Mouse (Mus musculus): ENCODE measurements around the gene Arhgef3. TPM values are rescaled to one million over a fixed set of nuclear protein-coding genes. Genes with fewer than 3 reads are reported as not detected.

Arhgef3 gene
- polyA plus RNA-seq, 2 experiments: 2.6 to 5.4 TPM

DNA sequence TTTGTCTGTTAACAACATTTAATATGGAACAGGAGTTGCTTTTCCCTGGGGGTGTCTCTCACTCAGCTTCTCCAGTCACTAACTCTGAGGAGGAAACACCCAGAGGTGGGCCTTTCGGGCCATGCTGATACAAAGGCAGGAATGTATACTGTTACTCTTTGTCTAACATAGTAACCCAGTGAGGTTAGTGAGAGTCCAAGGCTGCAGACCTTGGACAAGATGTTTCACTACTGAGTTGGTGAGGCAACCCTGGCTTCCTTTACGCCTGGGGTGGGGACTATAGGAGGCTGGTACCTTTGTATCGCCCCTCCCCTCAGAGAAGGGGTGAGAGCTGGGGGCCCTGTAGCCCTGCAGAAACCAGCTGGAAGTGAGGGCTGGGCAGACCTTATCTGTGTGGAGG, 7.9 kb downstream of the Arhgef3 start:
- Histone ChIP-seq H3K4me3 (ENCODE audit: insufficient read depth in 1 of 2, low read depth in 2 of 2, low read length in 2 of 2) (no peak overlapping the region), H3K36me3 (replicated peaks; ENCODE audit: control insufficient read depth, insufficient read depth, low read depth) (no peaks in the 10 kb centered on the region), H3K4me1 (replicated peaks; ENCODE audit: control insufficient read depth in 2 of 2, insufficient read depth in 2 of 2, low read length in 1 of 2) (no peaks in the 10 kb centered on the region), H3K27me3 (ENCODE audit: control insufficient read depth, insufficient read depth, low read length) (no peaks in the 10 kb centered on the region), H3K4me2 (ENCODE audit: low read depth) (no peak overlapping the region), H3K9me3 (ENCODE audit: control insufficient read depth, low read length) (no peaks in the 10 kb centered on the region), H3K27ac (no peak overlapping the region), H3K9ac (replicated peaks) (no peak overlapping the region)
- 49% methylated on average over 3 of the region's 3 CpGs for WGBS (ENCODE audit: insufficient replicate concordance)
- ATAC-seq (ENCODE audit: insufficient read depth) (no peak), DNase-seq (ENCODE audit: low read depth in 3 of 3, low spot score in 3 of 3) (no peak)
- no peak for TF ChIP-seq CTCF (IDR thresholded peaks at IDR 0.05; ENCODE audit: low read depth)
- no peak for TF ChIP-seq EP300 (IDR thresholded peaks at IDR 0.05; ENCODE audit: low read depth)

DNA sequence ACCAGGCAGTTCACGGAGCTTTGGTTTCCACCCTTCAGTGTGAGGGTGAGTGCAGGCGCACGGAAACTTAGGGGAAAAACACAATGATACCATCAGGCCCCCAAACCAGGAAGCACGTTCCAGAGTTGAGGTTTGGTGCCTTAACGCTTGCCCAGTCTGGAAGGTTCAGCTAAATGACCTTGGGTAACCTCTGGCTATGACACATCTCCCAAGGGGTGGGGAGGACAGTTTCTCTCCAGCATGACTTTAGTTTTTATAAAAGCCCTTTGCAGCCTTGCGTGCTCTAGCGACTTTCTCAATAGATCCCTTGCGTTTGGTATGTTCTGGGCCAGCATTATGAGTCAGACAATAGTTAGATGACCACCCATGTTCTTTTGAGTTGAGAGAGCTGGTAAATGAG, 8.8 kb downstream of the Arhgef3 start:
- Histone ChIP-seq H3K36me3 (replicated peaks; ENCODE audit: control insufficient read depth, insufficient read depth, low read depth) (no peaks in the 10 kb centered on the region), H3K27me3 (ENCODE audit: control insufficient read depth, insufficient read depth, low read length) (no peaks in the 10 kb centered on the region), H3K4me3 (ENCODE audit: insufficient read depth in 1 of 2, low read depth in 2 of 2, low read length in 2 of 2) (no peak overlapping the region), H3K9ac (replicated peaks) (no peak overlapping the region), H3K9me3 (ENCODE audit: control insufficient read depth, low read length) (no peaks in the 10 kb centered on the region), H3K4me1 (replicated peaks; ENCODE audit: control insufficient read depth in 2 of 2, insufficient read depth in 2 of 2, low read length in 1 of 2) (no peaks in the 10 kb centered on the region), H3K4me2 (ENCODE audit: low read depth) (no peak overlapping the region), H3K27ac (no peak overlapping the region)
- no peak for TF ChIP-seq CTCF (IDR thresholded peaks at IDR 0.05; ENCODE audit: low read depth)
- TF ChIP-seq EP300 (IDR thresholded peaks at IDR 0.05; ENCODE audit: low read depth): no peak
- no peak for DNase-seq (ENCODE audit: low read depth in 3 of 3, low spot score in 3 of 3)
- WGBS (ENCODE audit: insufficient replicate concordance): 30% methylated on average over 8 of the region's 8 CpGs
- ATAC-seq (ENCODE audit: insufficient read depth): no peak

DNA sequence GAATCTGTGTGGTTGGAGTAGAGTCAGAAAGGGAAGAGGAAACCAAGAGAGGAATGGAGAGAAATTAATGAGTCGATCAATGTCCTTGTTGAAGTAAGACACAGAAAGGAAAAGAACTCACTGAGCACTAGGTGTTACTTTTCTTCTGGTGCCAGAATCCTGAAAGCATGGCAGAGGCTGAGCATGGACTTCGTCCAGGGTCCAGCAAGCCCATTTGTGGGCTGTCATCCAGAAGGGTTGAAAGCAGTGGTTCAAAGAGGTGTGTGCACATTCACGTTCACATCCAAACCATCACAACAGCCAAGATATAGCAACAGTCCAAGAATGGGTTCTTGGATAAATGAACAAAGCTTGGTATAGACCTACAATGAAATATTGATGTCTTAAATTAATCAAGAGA, 15.3 kb downstream of the Arhgef3 start:
- TF ChIP-seq EP300 (IDR thresholded peaks at IDR 0.05; ENCODE audit: low read depth): no peak
- TF ChIP-seq CTCF (IDR thresholded peaks at IDR 0.05; ENCODE audit: low read depth): no peak
- Histone ChIP-seq H3K9ac (replicated peaks) (no peak overlapping the region), H3K4me2 (ENCODE audit: low read depth) (no peak overlapping the region), H3K4me1 (replicated peaks; ENCODE audit: control insufficient read depth in 2 of 2, insufficient read depth in 2 of 2, low read length in 1 of 2) (no peaks in the 10 kb centered on the region), H3K4me3 (ENCODE audit: insufficient read depth in 1 of 2, low read depth in 2 of 2, low read length in 2 of 2) (no peak overlapping the region), H3K36me3 (replicated peaks; ENCODE audit: control insufficient read depth, insufficient read depth, low read depth) (no peaks in the 10 kb centered on the region), H3K27ac (no peak overlapping the region), H3K9me3 (ENCODE audit: control insufficient read depth, low read length) (no peaks in the 10 kb centered on the region), H3K27me3 (ENCODE audit: control insufficient read depth, insufficient read depth, low read length) (no peaks in the 10 kb centered on the region)
- ATAC-seq (ENCODE audit: insufficient read depth): no peak
- DNase-seq (ENCODE audit: low read depth in 3 of 3, low spot score in 3 of 3): no peak
- WGBS (ENCODE audit: insufficient replicate concordance): 74% methylated on average over 3 of the region's 3 CpGs

DNA sequence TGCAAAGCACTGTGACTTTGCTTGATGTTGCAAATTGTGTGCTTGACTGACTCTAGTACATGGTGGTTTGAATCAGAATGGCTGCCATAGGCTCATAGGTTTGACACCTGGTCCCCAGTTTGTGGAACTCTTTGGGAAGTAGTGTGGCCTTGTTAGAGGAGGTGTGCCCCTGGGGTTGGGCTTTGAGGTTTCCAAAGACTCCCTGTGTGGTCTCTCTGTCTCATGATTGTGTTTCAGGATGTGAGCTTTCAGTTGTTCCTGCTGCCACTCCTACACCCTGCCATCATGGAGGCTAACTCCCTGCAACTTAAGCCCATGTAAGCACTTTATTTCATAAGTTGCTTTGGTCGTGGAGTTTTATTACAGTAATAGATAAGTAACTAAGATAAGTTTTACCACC, 16.0 kb downstream of the Arhgef3 start:
- no peaks in the 10 kb centered on the region for H3K4me1 ChIP-seq (replicated peaks; ENCODE audit: control insufficient read depth in 2 of 2, insufficient read depth in 2 of 2, low read length in 1 of 2)
- WGBS (ENCODE audit: insufficient replicate concordance): 36% methylated on average over 1 of the region's 1 CpGs
- H3K27ac ChIP-seq: no peak overlapping the region
- H3K4me3 ChIP-seq (ENCODE audit: insufficient read depth in 1 of 2, low read depth in 2 of 2, low read length in 2 of 2): no peak overlapping the region
- ATAC-seq (ENCODE audit: insufficient read depth) (no peak), DNase-seq (ENCODE audit: low read depth in 3 of 3, low spot score in 3 of 3) (no peak)
- H3K9me3 ChIP-seq (ENCODE audit: control insufficient read depth, low read length): no peaks in the 10 kb centered on the region
- H3K9ac ChIP-seq (replicated peaks): no peak overlapping the region
- H3K4me2 ChIP-seq (ENCODE audit: low read depth): no peak overlapping the region
- H3K27me3 ChIP-seq (ENCODE audit: control insufficient read depth, insufficient read depth, low read length): no peaks in the 10 kb centered on the region
- H3K36me3 ChIP-seq (replicated peaks; ENCODE audit: control insufficient read depth, insufficient read depth, low read depth): no peaks in the 10 kb centered on the region
- no peak for TF ChIP-seq EP300 (IDR thresholded peaks at IDR 0.05; ENCODE audit: low read depth)
- no peak for TF ChIP-seq CTCF (IDR thresholded peaks at IDR 0.05; ENCODE audit: low read depth)

DNA sequence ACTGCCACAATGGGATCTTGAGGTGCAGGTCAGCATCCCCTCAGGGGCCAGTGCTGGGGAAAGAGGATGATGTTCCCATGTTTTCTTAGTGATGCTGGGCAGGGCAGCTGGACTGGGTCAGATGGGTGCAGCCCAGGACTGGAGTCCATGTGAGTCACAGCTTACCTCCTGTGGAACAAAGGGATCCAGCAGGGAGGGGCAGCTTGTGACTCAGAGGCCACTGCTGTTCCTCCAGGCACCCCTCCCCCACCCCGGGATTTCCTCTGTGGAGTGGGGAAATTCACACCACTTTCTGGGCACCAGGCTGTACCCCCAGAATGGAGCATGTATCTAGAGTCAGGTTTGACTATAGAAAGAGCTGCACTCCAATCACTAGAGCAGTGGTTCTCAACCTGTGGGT, 16.8 kb downstream of the Arhgef3 start:
- Histone ChIP-seq H3K9ac (replicated peaks) (no peak overlapping the region), H3K36me3 (replicated peaks; ENCODE audit: control insufficient read depth, insufficient read depth, low read depth) (no peaks in the 10 kb centered on the region), H3K27me3 (ENCODE audit: control insufficient read depth, insufficient read depth, low read length) (no peaks in the 10 kb centered on the region), H3K27ac (no peak overlapping the region), H3K9me3 (ENCODE audit: control insufficient read depth, low read length) (no peaks in the 10 kb centered on the region), H3K4me2 (ENCODE audit: low read depth) (no peak overlapping the region), H3K4me1 (replicated peaks; ENCODE audit: control insufficient read depth in 2 of 2, insufficient read depth in 2 of 2, low read length in 1 of 2) (no peaks in the 10 kb centered on the region), H3K4me3 (ENCODE audit: insufficient read depth in 1 of 2, low read depth in 2 of 2, low read length in 2 of 2) (no peak overlapping the region)
- no peak for ATAC-seq (ENCODE audit: insufficient read depth)
- DNase-seq (ENCODE audit: low read depth in 3 of 3, low spot score in 3 of 3): no peak
- WGBS (ENCODE audit: insufficient replicate concordance): 41% methylated on average over 1 of the region's 1 CpGs
- TF ChIP-seq CTCF (IDR thresholded peaks at IDR 0.05; ENCODE audit: low read depth) (no peak), EP300 (IDR thresholded peaks at IDR 0.05; ENCODE audit: low read depth) (no peak)
